Mouse (Mus musculus): ENCODE measurements around the gene Acot7. TPM values are rescaled to one million over a fixed set of nuclear protein-coding genes. Genes with fewer than 3 reads are reported as not detected.

The Acot7 gene
- polyA plus RNA-seq, 1 experiment from 2014 or later, result 11.9 TPM

Other genes with a start within 250 kb of the Acot7 start
- 40.5 and 44.0 TPM in 2 replicates for gene Dnajc11, start 244.4 kb upstream of the Acot7 start, polyA plus RNA-seq (2015; fragmentation: Nextera tagmentation; extraction: Ambion mirVana)
- 5.9 and 7.1 TPM in 2 replicates for gene Thap3, start 189.1 kb upstream of the Acot7 start, polyA plus RNA-seq (2015; fragmentation: Nextera tagmentation; extraction: Ambion mirVana)
- gene Phf13, start 181.9 kb upstream of the Acot7 start, polyA plus RNA-seq (2015; fragmentation: Nextera tagmentation; extraction: Ambion mirVana), result 4.1 and 4.5 TPM in 2 replicates
- 3.8 and 4.6 TPM in 2 replicates for gene Klhl21, start 169.3 kb upstream of the Acot7 start, polyA plus RNA-seq (2015; fragmentation: Nextera tagmentation; extraction: Ambion mirVana)
- 8.0 and 11.1 TPM in 2 replicates for gene Zbtb48, start 150.5 kb upstream of the Acot7 start, polyA plus RNA-seq (2015; fragmentation: Nextera tagmentation; extraction: Ambion mirVana)
- gene Tas1r1, start 139.6 kb upstream of the Acot7 start, polyA plus RNA-seq (2015; fragmentation: Nextera tagmentation; extraction: Ambion mirVana), result 0.11 and 0.12 TPM in 2 replicates
- 10.5 and 11.5 TPM in 2 replicates for gene Nol9, start 138.8 kb upstream of the Acot7 start, polyA plus RNA-seq (2015; fragmentation: Nextera tagmentation; extraction: Ambion mirVana)
- gene Plekhg5, start 105.6 kb upstream of the Acot7 start, polyA plus RNA-seq (2015; fragmentation: Nextera tagmentation; extraction: Ambion mirVana), result 4.8 and 5.1 TPM in 2 replicates
- gene Tnfrsf25, start 62.2 kb upstream of the Acot7 start, polyA plus RNA-seq (2015; fragmentation: Nextera tagmentation; extraction: Ambion mirVana), result 0.12 and 0.25 TPM in 2 replicates
- 1.1 and 2.3 TPM in 2 replicates for gene Espn, start 25.8 kb upstream of the Acot7 start, polyA plus RNA-seq (2015; fragmentation: Nextera tagmentation; extraction: Ambion mirVana)
- gene Hes2, start 19.3 kb upstream of the Acot7 start, polyA plus RNA-seq (2015; fragmentation: Nextera tagmentation; extraction: Ambion mirVana), result not detected in 2 replicates
- gene Gpr153, start 96.1 kb downstream of the Acot7 start, polyA plus RNA-seq (2015; fragmentation: Nextera tagmentation; extraction: Ambion mirVana), result 0.34 and 0.59 TPM in 2 replicates
- gene Hes3, start 113.5 kb downstream of the Acot7 start, polyA plus RNA-seq (2015; fragmentation: Nextera tagmentation; extraction: Ambion mirVana), result not detected in 2 replicates
- gene Icmt, start 119.1 kb downstream of the Acot7 start, polyA plus RNA-seq (2015; fragmentation: Nextera tagmentation; extraction: Ambion mirVana), result 5.9 and 6.5 TPM in 2 replicates
- not detected in 2 replicates for gene Rnf207, start 140.9 kb downstream of the Acot7 start, polyA plus RNA-seq (2015; fragmentation: Nextera tagmentation; extraction: Ambion mirVana)
- gene Rpl22, start 147.6 kb downstream of the Acot7 start, polyA plus RNA-seq (2015; fragmentation: Nextera tagmentation; extraction: Ambion mirVana), result 161 and 209 TPM in 2 replicates
- gene Chd5, start 160.5 kb downstream of the Acot7 start, polyA plus RNA-seq (2015; fragmentation: Nextera tagmentation; extraction: Ambion mirVana), result 0.04 TPM in 1 of 2 replicates, not detected in the other